Mouse (Mus musculus) layer of hippocampus, adult 11-12 months (tissue): ENCODE measurements around the gene Commd9.

ENCODE experiments used
- DNase-seq: peaks from one replicate; pipeline ENCODE4 v3.0.0; 2022; ENCODE audit warnings: low spot score

Gene Commd9

DNA sequence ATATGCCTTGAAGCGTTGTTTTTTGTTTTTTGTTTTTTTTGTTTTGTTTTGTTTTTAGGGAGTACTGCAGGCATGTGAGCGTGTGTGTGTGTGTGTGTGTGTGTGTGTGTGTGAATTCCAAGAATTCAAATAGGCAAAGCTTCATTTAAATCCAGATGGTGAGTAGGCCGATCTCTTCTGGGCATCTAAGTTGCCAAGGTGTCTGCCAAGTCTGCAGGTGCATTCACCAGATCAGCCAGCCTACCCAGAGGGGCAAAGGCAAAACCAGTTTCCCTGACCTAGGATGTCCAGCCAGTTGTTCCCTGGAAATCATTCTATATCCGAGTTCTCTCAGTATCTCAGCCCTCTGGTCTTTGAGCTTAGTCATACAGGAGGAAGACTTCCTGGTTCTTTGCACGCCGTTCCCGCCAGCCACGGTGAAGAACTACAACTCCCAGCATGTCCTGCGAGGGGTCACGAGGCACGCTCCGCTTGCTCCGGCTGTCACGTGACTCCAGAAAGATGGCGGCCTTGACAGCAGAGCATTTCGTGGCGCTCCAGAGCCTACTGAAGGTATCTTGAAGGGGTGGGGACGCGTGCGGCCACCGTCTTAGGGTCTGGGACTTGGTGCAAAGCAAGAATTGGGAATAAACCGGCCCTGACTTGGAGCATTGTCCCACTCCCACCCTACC lies at the start of gene Commd9:
Gene Commd9 (plus strand): TSS at position 480 of the 671 bp plus-strand sequence.
- peak; percentile 95 for DNase-seq

DNA sequence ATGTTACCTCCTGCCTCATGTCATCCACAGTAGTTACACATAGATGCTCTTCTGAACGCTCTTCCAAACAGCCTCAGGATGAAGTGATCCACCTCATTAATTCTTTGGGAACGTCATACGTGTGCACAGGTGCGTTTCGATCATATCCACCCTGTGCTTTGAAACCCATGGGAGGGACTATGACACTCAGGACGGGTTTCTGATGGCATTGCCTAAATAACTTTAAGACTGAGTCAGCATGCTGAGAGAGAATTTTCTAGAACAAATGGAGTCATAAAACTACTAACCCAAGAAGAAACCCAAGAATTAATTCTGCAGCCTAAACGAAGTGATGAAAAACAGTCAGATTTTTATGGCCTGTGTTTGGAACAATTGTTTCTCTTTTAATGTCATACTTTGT lies 43.3 kb upstream of the Commd9 start:
- DNase-seq = no peak

DNA sequence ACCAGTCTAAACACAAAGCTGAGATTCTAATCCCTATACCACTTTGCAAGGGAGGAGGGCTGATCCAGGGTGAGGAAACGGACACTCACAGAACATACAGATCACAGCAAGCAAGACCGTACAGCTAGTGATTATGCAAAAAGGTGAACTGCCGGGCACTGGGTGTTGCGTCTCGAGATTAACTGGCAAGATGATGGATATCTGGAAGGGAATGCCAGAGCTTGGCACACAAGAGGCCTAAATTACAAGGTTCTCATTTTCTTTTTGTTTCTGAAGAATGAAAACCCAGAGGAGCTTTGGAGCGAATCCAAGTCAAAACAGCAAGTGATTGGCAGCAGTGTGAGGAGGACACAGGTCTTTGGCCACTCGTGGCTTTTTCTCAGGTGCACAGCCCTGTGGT lies 31.3 kb upstream of the Commd9 start:
- no peak for DNase-seq

DNA sequence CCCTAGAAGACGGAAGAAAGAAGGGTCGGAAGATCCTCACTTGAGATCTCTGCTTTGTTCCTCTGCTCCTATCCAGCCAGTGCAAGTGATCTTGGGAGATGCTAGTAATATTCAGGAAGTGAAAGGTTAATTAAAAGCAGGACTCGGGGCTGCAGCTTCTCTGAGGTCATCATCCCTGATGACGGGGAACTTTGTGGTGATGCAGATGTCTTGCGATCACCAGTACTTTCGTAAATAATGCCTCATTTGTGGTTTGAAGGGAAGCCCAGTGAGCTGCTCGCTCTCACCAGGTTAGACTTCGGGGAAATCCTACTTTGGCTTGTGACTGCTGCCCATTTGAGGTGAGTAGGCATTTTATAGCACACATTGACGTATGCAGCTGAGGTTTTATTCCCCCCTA lies 29.9 kb upstream of the Commd9 start:
- DNase-seq = no peak

DNA sequence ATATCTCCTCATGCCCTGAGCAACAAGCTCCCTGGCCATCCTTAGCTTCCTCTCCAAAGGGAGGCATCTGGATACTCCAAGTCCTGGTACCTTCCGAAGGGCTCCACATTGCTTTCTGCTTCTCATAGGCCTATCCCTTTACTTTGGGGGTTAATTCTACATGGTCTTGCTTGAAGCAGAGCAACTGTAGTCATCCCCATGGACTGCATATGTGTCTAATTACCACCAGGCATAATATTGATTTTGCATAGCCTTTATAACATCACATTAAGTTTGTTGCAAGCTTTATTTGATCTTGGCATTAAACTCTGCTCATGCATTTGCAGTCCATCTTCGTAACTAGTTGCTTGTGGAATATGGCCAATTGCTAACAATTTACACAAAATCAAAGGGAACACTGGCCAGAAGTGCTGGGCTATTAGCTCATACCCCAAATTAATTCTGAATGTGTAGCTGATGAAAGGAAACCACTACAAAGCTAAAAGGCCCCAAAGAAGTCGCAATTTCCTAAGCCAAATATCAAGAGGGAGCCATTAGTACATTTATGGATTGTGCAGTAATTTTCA lies 25.0 kb upstream of the Commd9 start:
- no peak for DNase-seq

DNA sequence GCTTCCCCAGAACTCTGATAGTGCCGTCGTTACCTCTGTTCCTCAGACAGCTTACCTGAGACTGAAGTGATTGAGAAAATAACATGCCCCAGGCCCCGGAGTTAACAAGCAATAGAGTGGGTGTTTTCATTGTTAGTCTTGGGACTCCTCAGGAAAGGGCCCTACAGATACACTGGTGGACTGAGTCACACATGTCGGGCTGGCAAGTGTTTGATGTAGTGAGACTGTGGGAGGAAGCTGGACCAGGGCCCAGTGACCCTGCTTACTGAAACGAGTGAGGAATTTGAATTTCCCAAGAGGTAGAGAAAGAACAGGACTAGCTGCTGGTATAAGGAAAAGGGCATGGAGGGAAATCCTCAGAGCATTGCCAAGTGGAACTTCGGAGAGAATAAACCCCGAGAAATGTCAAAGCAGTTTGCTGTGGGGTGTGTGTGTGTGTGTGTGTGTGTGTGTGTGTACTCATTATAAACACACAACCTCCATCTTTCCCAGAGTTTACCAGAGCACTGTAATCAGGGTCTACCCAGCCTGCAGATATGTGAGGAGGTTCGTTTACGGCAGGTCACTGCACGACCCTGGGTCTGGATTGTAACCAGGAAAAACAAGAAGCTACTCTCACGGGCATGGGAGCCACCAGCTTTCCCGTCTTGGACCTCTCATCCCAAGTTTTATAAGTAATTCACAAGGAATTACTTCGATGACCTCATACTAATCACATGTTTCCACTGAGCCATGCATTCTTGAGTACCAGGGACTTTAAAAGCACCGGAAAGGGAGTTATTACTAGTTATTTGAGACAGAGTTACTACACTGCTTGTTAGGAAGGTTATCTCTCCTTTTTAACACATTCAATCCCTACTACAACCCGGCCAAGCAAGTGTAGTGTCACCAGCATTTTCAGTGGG lies 23.6 kb upstream of the Commd9 start:
- DNase-seq = no peak

DNA sequence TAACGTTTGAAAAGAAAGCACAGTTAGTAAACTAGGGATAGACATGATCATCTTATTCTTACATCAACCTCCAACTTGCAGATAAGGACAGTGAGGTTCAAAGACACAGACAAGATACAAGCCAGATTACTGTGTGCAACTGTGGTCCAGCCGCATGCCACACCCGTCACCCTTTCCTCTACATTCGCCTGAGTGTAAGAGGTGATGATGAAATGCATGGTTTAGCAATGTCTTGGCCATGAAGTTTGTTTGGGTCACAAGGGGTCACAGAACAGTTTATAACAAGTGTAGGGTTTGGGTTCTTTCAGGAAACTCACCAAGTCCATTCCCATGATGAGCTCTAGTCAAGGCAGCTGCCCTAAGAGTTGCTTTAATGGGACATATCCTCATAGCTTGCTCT lies 17.4 kb upstream of the Commd9 start:
- no peak for DNase-seq

DNA sequence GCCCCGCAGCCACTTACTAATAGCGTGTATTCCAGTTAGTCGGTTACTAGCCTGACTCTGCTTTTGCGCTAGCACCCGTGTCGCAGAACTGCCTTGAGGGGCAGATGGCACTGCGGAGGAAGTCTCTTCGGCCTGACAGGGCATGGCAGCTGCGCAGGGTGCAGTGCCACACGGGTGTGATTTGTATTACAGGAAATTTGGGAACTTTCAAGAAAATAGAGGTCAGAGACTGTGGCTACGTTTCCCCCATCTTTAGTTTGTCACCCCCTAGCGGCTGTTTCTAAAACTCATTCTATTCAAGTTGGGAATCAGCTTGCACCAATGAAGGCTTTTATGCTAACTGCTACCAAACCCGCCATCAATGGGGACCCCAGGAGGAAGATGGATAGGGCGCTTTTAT lies 14.9 kb upstream of the Commd9 start:
- peak; percentile 47 for DNase-seq

DNA sequence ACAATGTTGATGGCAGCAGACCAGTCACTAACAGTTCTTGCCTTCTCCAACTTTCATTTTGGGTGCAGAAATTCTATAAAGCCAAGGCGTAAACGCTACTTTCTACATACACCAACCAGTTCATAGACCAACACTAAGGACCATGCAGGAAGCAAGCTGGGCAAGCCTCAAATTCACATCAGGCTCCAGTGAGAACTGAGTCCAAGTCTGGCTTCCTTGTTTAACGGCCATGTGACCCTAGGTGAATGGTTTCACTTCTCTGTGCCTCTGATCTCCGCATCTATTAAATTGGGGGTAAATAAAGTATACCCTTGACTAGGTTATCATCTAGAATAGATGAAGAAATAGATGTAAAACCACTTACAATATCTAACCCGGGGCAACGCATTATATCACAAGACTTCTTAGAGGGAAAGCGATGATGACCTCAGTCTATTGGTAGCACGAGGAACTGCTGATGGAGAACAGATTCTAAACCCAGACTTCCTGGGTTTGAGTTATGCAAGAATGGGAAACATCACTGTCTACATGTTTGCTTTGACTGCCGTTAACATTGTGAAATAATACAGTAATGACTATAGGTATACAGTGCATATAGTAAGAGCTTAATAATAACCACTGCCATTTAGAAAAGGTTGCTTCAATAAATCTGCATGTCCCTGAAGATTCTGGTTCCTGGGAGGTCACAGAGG lies 4.4 kb upstream of the Commd9 start:
- DNase-seq = no peak

DNA sequence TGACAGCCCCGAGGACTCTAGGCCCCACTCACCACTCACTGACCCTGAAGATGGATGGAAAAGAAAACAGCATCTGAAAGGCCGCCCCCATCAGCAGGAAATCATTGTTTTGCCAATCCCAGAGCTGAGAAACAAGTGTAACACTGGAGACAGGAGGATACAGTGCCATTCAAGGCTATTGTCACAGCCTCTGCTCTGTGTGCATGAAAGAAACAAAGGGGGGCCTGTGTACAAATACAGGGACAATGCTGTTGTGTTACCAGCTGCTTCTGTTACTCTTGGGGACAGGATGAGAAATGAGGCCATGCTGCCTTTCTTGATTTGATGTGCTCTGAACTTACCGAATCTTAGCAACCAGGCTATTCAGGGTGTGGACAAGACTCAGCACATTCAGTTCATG lies 3.0 kb upstream of the Commd9 start, which contains the start of gene Prr5l:
Gene Prr5l (minus strand): TSS at position 30 of the 400 bp plus-strand sequence.
- DNase-seq = peak; percentile 52

DNA sequence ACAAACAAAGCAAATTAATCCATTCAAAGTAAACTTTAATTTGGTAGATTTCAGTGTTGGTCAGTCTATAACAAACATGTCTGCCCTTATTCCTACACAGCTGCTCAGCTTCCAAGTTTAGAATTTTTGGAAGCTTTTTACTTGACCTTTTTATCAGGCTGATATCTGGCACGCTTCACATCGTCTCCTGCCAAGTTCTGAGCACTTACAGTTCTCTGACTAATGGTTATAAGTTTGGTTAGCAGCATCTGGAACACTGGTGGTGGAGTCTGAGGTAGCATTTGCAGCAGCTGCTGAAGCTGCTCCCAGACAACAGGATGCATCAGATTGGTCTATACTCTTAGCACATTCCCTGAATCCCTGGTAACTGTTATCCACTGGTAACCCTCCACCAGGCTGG lies 1.8 kb upstream of the Commd9 start:
- DNase-seq = no peak

DNA sequence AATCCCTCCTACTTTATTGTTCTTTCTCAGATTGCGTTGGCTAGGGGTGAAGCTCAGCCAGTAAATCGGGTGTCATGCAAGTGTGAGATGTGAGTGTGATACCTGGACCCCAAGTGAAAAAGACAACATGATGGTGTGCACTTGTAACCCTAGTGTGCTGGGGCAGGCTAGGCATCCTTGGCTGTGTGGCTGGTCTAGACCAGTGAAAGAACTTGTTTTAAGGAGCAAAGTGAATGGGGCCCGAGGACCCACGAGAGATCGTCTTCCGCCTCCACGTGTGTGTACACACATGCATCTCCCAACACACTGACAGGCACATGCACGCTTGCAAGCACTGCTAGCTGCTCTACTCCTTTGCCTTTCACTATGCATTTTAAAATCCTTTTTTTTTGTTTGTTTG lies 2.8 kb downstream of the Commd9 start:
- no peak for DNase-seq

DNA sequence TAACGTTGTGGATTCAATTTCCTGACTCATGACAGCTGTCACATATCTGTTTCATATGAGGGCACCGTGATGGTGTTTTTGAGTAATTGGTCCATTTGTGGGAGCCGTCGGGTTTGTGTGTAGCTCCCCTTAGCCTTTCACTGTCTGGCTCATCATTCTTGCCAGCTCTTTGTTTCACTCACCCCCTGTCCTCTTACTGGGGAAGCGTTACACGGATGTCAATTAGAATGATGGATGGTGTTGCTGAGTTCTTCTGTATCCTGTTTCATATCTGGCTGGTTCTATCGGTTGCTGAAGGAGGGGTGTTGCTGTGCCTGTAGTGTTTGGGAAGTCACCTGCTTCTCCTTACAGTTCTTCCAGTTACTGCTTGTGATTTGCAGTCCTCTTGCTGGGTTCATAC lies 5.1 kb downstream of the Commd9 start:
- no peak for DNase-seq

DNA sequence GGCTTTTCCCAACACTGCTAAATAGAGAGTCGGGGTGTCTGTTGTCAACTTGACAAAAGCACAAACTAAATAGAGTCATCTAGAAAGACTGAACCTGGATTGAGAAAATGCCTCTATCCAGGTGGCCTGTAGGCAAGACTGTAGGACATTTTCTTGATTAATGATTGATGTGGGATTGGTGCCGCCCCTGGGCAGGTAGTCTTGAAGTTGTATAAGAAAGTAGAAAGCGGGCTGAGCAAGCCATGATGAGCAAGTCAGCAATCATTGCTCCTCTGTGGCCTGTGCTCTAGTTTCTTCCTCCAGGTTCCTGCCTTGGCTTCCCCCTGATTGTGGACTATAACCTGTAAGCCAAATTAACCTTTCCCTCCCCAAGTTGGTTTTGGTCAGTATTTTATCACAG lies 8.1 kb downstream of the Commd9 start:
- DNase-seq = no peak

DNA sequence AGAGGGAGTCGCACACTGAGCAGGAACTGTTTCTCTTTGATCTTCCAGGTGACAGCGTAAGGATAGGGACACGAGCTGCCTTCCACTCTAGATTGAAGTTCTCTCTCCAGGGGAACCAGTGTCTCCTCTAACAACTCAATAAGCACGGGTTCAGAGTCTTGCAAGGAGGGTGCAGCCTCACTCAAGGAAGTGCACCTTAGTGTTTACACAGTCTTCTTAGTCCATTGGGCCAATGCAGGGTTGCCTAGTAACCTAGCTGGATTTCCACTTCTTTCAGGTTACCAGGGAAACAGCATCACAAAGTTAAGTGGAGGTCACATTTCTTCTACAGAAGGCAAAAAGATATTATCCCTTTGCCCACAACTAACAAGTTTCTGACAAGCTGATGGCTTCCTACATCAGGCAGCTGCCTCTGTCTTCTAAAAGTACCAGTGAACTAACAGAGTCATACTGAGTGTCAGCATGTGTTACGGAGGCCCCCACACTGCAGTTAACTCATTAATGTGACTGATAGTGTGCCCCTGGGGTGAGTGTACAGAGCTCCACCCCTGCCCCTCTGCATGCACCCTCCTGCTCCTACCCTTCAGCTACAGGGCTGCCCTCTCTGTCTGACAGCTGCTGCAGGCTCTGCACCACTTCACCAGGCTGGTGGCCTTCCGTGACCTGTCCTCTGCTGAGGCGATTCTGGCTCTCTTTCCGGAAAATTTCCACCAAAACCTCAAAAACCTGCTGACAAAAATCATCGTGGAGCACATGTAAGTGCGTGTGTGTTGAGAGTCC lies 10.6 kb downstream of the Commd9 start:
- no peak for DNase-seq

DNA sequence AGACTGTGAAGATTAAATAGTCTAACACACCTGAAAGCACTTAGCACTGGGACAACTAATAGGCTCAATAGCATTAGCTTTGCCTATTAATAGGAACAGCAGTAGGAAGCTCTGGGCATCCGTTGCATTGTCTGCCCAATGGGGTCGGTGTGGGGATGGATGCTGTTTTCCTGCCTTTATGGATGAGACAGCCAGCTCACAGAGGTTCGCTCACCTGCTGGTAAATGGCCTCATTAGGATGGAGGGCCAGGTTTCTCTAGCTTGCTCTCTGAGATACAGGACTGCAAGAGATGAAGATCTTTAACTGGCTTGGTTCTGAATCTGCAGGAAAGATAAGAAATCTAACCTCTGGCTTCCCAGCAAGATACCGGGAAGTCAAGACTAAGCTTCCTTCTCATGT lies 16.1 kb downstream of the Commd9 start:
- DNase-seq = no peak

DNA sequence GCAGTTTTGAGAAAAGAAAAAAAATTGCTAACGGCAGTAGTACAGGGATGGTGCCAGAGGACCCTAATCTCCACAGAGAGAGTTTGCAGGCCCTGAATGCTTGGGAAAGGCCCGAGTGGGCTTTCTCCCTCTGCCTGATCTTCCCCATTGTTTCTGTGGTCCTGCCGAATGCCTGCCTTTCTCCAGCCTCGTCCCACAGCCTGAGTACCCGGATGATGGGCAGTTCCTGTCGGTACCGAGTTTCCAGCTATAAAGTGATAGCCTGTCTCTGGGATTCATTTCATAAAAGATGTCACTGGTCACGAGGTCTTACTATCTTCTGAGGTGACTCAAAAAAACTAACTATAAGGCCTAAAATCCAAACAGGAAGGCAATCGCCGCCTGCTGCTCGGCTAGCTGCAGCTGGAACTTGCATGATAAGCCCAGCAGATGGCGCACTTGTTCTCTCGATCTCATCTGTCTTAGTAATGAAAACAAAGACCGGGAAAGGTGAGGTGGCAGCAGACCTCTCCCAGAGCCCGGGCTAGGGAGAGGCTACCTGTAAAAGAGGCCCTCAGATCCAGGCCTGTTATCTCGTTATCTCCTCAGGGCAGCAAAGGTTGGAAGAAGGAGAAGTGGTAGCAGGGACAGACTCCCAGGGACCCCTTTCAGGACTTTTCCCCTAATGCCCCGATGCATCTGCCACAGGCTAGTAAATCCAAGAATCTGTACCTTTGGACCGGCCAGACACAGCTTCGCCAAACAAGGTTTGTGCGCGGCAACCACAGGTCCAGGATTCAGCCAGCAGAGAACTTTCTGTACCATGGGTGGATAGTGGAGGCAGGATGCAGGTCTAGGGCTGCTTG lies 19.7 kb downstream of the Commd9 start:
- peak; percentile 87 for DNase-seq

DNA sequence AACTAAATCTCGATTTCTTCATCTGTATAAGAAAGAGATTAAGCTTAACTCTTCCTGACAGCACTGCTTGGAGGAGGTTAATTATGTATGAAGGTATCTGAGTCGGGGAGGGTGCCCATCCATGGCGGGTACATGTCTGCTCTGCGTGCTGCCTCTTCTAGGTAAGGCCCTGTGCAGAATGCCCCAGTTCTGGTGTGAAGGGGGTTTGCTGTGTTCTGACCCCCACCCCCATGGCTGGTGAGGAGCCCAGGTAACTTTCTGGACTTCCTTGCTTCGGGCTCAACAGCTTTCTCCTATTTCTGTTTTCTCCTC lies 20.3 kb downstream of the Commd9 start:
- no peak for DNase-seq

DNA sequence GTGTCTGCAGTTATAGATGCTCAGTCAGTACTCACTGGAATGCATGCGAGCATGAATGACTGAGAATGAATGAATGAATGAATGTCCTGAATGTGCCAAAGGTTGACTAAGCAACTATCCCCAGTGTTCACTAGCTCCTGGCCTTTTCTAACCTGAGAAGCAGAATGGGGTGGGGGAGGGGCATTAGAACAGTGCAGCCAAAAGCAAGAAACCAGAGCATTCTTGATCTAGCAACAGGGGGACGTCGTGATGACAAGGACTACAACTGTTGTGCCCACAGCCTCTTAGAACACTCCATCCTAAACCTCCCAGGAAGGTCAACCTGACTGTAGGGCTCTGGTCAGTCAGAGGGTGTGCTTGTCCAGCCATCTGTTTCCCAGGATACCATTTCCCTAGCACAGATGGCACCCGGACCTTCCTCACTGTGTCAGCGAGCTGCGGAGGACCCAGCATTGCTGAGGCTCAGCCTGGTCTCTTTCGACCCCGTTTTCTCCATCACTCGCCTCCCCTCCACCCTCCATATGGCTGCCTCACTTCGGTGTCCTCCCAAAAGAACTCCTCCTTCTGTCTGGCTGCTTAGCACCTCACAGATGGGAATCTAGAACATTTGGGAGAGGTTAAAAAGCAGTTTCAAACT lies 21.5 kb downstream of the Commd9 start:
- DNase-seq = no peak

DNA sequence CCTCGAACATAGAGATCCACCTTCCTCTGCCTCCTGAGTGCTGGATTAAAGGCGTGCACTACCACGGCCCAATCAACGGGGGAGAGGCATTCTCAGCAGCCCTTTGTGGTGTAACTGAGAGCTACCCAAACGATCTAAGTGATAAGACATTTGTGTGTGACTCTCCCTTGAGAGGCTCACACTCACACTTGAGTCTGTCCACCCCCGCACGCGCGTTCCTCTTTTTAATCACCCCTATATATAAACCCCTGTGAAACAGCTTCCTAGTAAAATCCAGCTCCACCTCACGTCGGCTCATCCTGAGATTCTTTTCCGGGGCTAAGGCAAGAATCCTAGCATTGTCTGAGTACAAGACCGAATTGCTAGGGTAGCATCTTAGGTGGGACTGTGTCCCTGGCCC lies 22.7 kb downstream of the Commd9 start:
- no peak for DNase-seq
